Mouse (Mus musculus) yolk sac, embryonic 10.5 days (tissue): ENCODE results near the gene Olfr723.
"Not testable (repeated sequence)": the region's sequence is repeated elsewhere in the genome, so short reads cannot be mapped to it uniquely, and the experiment has no call there.

Experiments
- DNase-seq: peaks from one replicate; pipeline ENCODE4 v3.0.0-alpha.2; 2017; ENCODE audit warnings: low spot score

The Olfr723 gene

DNA sequence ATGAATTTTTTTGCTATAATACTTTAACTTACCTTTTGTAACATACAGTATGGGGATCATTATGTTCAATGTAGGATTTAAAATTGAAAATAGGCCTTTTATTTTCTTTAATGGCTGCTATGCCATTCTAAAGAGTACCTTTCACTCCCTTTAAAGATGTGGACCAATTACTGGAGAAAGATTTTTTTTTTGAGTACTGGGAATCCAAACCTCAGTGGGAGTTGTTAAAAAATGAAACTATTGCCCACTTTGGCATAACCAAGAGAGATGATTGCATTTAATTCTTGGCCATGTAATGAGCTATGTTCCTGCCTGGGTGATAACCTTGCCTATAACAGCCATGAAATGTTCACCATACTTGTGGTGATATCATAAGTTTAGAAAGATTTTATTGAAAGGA, at the start of gene Olfr723:
Olfr723 (minus strand) TSS at position 101 of the 400 bp plus-strand sequence.
- not testable (repeated sequence) for DNase-seq

DNA sequence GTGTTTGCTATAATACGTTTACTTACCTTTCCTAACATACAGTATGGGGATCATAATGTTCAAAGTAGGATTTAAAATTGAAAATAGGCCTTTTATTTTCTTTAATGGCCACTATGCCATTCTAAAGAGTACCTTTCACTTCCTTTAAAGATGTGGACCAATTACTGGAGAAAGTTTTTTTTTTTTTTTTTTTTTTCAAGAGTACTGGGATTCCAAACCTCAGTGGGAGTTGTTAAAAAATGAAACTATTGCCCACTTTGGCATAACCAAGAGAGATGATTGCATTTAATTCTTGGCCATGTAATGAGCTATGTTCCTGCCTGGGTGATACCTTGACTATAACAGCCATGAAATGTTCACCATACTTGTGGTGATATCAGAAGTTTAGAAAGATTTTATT, 31.6 kb upstream of the Olfr723 start, which contains the start of gene Olfr724:
Olfr724 (minus strand) TSS at position 101 of the 400 bp plus-strand sequence.
- not testable (repeated sequence) for DNase-seq

DNA sequence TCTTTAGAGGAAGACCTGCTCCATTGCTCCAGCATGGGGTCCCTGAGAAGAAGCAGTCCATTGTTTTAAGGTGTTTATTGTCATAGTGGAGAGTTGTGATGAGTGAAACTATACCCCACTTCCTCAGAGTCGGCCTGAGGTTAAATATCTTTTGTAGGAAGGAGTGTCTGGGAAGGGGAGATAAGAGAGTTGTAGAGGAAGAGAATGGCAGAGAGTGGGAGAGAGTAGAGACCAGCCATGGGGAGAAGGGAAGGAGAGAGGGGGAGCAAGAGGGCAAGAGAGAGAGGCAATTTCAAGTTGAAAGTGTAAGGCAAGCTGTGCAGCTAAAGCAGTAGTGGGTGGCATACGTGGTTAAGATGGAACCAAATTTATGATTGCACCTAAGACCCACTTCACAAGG, 24.3 kb upstream of the Olfr723 start:
- no peak for DNase-seq

DNA sequence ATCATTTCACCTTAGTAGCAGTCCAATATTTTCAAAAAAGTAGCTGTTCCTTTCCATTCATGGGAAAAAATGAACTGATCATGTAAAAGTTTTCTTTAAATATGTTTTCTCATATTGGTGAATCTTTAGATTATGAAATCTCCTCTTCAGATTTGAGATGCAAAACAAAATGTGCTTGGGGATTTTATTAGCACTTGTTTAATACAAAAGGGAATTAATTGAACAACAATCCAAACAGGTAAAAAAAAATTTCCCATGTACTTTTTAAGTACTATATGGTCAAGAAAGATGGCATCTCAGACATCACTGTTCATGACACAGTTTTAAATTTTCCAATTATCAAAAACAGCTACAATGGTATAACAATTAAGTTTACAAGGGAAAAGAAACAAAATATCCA, 29.7 kb downstream of the Olfr723 start, which contains the start of gene Olfr722:
Olfr722 (minus strand) TSS at position 101 of the 400 bp plus-strand sequence.
- DNase-seq, result no peak
